Mouse (Mus musculus) limb, embryonic 10.5 days (tissue): ENCODE results near the gene Cdh1. TPM values are rescaled to one million over a fixed set of nuclear protein-coding genes. Genes with fewer than 3 reads are reported as not detected.
"Not testable (repeated sequence)": the region's sequence is repeated elsewhere in the genome, so short reads cannot be mapped to it uniquely, and the experiment has no call there.

Experiments used
- DNase-seq: peaks from one replicate; pipeline ENCODE4 v3.0.0-alpha.2; 2017; ENCODE audit warnings: low spot score
- H3K27ac ChIP-seq: fragments of 300-500 bp; sonication (generic); 2 replicates; pipeline ENCODE4 v1.5.1; 2016; ENCODE audit warnings: mild to moderate bottlenecking
- H3K27me3 ChIP-seq: fragments of 300-500 bp; sonication (generic); 2 replicates; pipeline ENCODE4 v1.6.1; 2016; ENCODE audit warnings: low read depth, mild to moderate bottlenecking; ENCODE audit not compliant: poor library complexity, severe bottlenecking
- H3K36me3 ChIP-seq: fragments of 300-500 bp; sonication (generic); 2 replicates; pipeline ENCODE4 v1.6.1; 2016; ENCODE audit warnings: mild to moderate bottlenecking, moderate library complexity
- H3K4me1 ChIP-seq: fragments of 300-500 bp; sonication (generic); 2 replicates; pipeline ENCODE4 v1.6.1; 2016
- H3K4me3 ChIP-seq: fragments of 300-500 bp; sonication (generic); 2 replicates; pipeline ENCODE4 v1.5.1; 2016; ENCODE audit warnings: mild to moderate bottlenecking, moderate library complexity
- H3K9me3 ChIP-seq: fragments of 300-500 bp; sonication (generic); replicated peaks from 2 replicates; pipeline ENCODE4 v1.6.1; 2016; ENCODE audit warnings: mild to moderate bottlenecking
- WGBS: fragments of 180-500 bp; shearing (Covaris S2); methylation state at CpG from one replicate; pipeline ENCODE4 v1.1.7; 2016; 5-methylcytosine and 5-hydroxymethylcytosine counted together
- polyA plus RNA-seq: library from polyadenylated mRNA; unstranded; fragments of >200 nt; fragmentation: Nextera tagmentation; extraction: Ambion mirVana; gene quantifications from 2 replicates; pipeline ENCODE4 v1.2.1, GENCODE M21; 2016

Cdh1 gene
- polyA plus RNA-seq, 1 experiment from 2014 or later: 16.4 TPM

GRCm38 (mm10) chr8:106605657-106606056, 2.5 kb downstream of the Cdh1 start:
- Histone ChIP-seq H3K4me1 (peaks cover 16% of the 10 kb centered on the region), H3K36me3 (no peaks in the 10 kb centered on the region), H3K9me3 (no peaks in the 10 kb centered on the region), H3K27ac (no peak overlapping the region), H3K27me3 (peaks cover 83% of the 10 kb centered on the region), H3K4me3 (no peak overlapping the region)
- no peak for DNase-seq
- 70% methylated on average over 7 of the region's 7 CpGs for WGBS

GRCm38 (mm10) chr8:106606121-106606520, 3.0 kb downstream of the Cdh1 start:
- H3K36me3 ChIP-seq: no peaks in the 10 kb centered on the region
- H3K9me3 ChIP-seq: no peaks in the 10 kb centered on the region
- H3K4me1 ChIP-seq: peaks cover 16% of the 10 kb centered on the region
- H3K27ac ChIP-seq: no peak overlapping the region
- H3K4me3 ChIP-seq: no peak overlapping the region
- DNase-seq: no peak
- H3K27me3 ChIP-seq: peaks cover 81% of the 10 kb centered on the region
- 45% methylated on average over 4 of the region's 4 CpGs for WGBS

- peaks cover 16% of the 10 kb centered on the region for H3K4me1 ChIP-seq
These were observed 3.5 kb downstream of the Cdh1 start for GRCm38 (mm10) chr8:106606601-106607145.

DNA sequence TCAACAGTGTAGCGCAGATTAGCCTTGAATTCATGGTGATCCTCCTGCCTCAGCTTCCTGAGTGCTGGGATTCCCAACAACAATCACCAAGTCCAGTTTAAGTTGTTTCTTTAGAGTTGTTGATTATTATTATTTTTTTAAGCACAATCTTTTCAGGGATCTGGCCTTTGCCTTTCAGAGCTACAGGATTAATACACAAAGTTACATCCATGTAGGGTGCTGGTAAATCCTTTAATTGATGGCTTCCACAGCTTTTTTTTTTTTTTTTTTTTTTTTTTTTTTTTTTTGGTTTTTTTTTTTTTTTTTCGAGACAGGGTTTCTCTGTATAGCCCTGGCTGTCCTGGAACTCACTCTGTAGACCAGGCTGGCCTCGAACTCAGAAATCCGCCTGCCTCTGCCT, 4.6 kb downstream of the Cdh1 start:
- not testable (repeated sequence) for H3K4me3 ChIP-seq, H3K9me3 ChIP-seq, H3K36me3 ChIP-seq, DNase-seq, H3K27ac ChIP-seq
- peaks cover 15% of the 10 kb centered on the region for H3K4me1 ChIP-seq
- WGBS: 96% methylated on average over 3 of the region's 4 CpGs
- peaks cover 64% of the 10 kb centered on the region for H3K27me3 ChIP-seq

More at GRCm38 (mm10) chr8:106606601-106607145, 3.5 kb downstream of the Cdh1 start:
- no peak overlapping the region for H3K4me3 ChIP-seq
- DNase-seq: no peak
- no peak overlapping the region for H3K27ac ChIP-seq
- H3K27me3 ChIP-seq: peaks cover 76% of the 10 kb centered on the region
- no peaks in the 10 kb centered on the region for H3K36me3 ChIP-seq
- WGBS: 32% methylated on average over 15 of the region's 15 CpGs
- no peaks in the 10 kb centered on the region for H3K9me3 ChIP-seq

DNA sequence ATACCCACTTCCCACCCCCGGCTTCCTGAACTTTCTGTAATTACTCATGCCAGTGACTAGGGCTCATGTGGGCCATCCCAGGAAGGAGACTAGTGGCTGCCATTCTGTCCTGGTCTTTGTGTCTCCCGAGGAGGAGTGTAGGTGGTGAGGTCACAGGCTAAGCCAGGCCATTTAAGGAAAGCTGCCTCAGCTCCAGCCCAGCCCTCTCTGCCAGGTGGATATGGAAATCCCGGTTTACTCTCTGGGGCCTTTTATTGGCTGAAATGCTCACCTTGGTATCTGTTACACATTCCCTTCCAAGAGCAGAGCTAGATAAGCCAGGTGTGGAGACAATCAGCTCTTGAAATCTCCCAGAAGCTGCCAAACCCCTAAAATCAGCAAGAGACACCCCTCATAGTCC, 5.3 kb downstream of the Cdh1 start:
- Histone ChIP-seq H3K4me1 (peaks cover 9% of the 10 kb centered on the region), H3K36me3 (no peaks in the 10 kb centered on the region), H3K27me3 (peaks cover 58% of the 10 kb centered on the region), H3K9me3 (no peaks in the 10 kb centered on the region), H3K4me3 (no peak overlapping the region), H3K27ac (no peak overlapping the region)
- no peak for DNase-seq
- 53% methylated on average over 3 of the region's 3 CpGs for WGBS

- Histone ChIP-seq H3K27me3 (peaks cover 49% of the 10 kb centered on the region), H3K9me3 (no peaks in the 10 kb centered on the region), H3K4me3 (no peak overlapping the region), H3K27ac (no peak overlapping the region), H3K36me3 (no peaks in the 10 kb centered on the region), H3K4me1 (0 out of 2 replicates have a peak, but pooled peaks cover under 1% of the 10 kb centered on the region)
- DNase-seq: no peak
- WGBS: 78% methylated on average over 7 of the region's 7 CpGs
These were observed 6.1 kb downstream of the Cdh1 start for GRCm38 (mm10) chr8:106609076-106609903.

GRCm38 (mm10) chr8:106610958-106611640, 7.9 kb downstream of the Cdh1 start:
- H3K27ac ChIP-seq: no peak overlapping the region
- WGBS: 69% methylated on average over 9 of the region's 9 CpGs
- H3K4me1 ChIP-seq: peaks cover 7% of the 10 kb centered on the region
- no peaks in the 10 kb centered on the region for H3K36me3 ChIP-seq
- peaks cover 31% of the 10 kb centered on the region for H3K27me3 ChIP-seq
- no peak for DNase-seq
- H3K4me3 ChIP-seq: no peak overlapping the region
- no peaks in the 10 kb centered on the region for H3K9me3 ChIP-seq

DNA sequence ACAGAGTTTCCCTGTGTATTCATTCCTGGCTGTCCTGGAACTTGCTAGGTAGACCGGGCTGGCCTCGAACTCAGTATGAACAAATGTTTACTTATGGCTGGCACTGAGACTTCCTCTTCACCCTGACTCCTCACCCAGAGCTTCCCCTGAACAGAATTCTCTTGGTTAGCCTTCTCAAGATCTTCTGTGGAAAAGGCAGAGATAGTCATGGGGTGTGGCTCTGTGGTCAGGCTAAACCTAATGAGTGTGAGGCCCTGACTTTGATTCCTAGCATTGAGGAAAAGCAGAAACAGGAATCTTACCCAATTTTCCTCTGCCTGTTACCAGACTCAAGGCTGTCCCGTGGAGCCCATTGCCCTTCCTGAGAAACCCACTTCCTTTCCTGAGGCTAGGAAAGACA, 8.9 kb downstream of the Cdh1 start:
- WGBS: 78% methylated on average over 3 of the region's 3 CpGs
- no peak overlapping the region for H3K27ac ChIP-seq

GRCm38 (mm10) chr8:106614704-106615103, 11.6 kb downstream of the Cdh1 start:
- Histone ChIP-seq H3K4me1 (peaks cover 29% of the 10 kb centered on the region), H3K4me3 (no peak overlapping the region), H3K27me3 (peaks cover 7% of the 10 kb centered on the region; the same call in 1 of the 2 replicates), H3K9me3 (no peaks in the 10 kb centered on the region; the same call in 1 of the 2 replicates), H3K27ac (no peak overlapping the region), H3K36me3 (no peaks in the 10 kb centered on the region)
- WGBS: 41% methylated on average over 5 of the region's 5 CpGs
- DNase-seq: no peak

More for the DNA sequence above, 8.9 kb downstream of the Cdh1 start:
- no peaks in the 10 kb centered on the region for H3K9me3 ChIP-seq
- no peak overlapping the region for H3K4me3 ChIP-seq
- H3K27me3 ChIP-seq: peaks cover 22% of the 10 kb centered on the region
- peaks cover 14% of the 10 kb centered on the region for H3K4me1 ChIP-seq
- H3K36me3 ChIP-seq: no peaks in the 10 kb centered on the region
- no peak for DNase-seq

DNA sequence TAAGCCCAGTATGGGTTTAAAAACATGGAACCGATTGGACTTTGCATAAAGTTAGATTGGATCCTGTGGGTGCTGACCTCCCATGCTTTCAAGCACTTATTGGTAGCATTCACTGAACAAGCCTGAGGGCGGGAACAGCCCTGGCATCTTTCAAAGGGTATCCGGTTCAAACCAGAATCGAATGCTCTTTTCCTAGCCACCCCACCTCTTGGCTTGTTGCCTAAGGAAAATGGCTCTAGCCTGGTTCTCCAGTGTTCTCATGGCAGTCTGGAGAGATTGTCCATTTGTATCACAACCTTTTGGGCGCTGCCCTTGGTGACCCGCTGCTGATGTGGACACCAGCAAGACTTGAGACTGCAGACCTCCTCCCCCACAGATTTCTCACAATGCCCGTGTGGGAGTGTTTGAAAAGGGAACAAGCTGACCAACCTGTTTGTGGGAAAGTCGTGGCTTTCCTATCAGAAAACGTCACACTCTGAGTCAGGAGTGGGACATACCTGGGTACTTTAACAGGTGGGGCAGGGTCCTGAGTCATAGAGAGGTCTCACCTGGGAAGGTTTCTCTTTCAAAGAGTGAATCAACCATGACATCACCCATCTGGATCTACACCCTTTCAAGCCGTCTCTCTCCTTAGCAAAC, 12.6 kb downstream of the Cdh1 start:
- Histone ChIP-seq H3K4me1 (peaks cover 39% of the 10 kb centered on the region), H3K36me3 (no peaks in the 10 kb centered on the region), H3K9me3 (no peaks in the 10 kb centered on the region; the same call in 1 of the 2 replicates), H3K4me3 (no peak overlapping the region), H3K27ac (no peak overlapping the region), H3K27me3 (0 out of 2 replicates have a peak, but pooled peaks cover 3% of the 10 kb centered on the region)
- WGBS: 76% methylated on average over 10 of the region's 10 CpGs
- no peak for DNase-seq

- no peaks in the 10 kb centered on the region for H3K27me3 ChIP-seq
- H3K4me3 ChIP-seq: no peak overlapping the region
- no peaks in the 10 kb centered on the region for H3K36me3 ChIP-seq
- no peaks in the 10 kb centered on the region; the same call in 1 of the 2 replicates for H3K9me3 ChIP-seq
- 0 out of 2 replicates have a peak overlapping the region, but pooled peaks have one; percentile 46 for H3K27ac ChIP-seq
- H3K4me1 ChIP-seq: peaks cover 39% of the 10 kb centered on the region
- WGBS: 60% methylated on average over 4 of the region's 4 CpGs
- no peak for DNase-seq
These were observed 13.5 kb downstream of the Cdh1 start for GRCm38 (mm10) chr8:106616679-106617078.

- WGBS: 49% methylated on average over 6 of the region's 6 CpGs
- Histone ChIP-seq H3K4me3 (no peak overlapping the region), H3K36me3 (no peaks in the 10 kb centered on the region), H3K4me1 (peaks cover 39% of the 10 kb centered on the region), H3K27me3 (no peaks in the 10 kb centered on the region), H3K9me3 (no peaks in the 10 kb centered on the region; the same call in 1 of the 2 replicates), H3K27ac (no peak overlapping the region)
- no peak for DNase-seq
These were observed 14.0 kb downstream of the Cdh1 start for GRCm38 (mm10) chr8:106617196-106617595.
